In genomic region chr14:28504101-28505050, GRCm38 (mm10) we compare ENCODE assay signal across 8 mouse cellular contexts. TPM values are rescaled to one million over a fixed set of nuclear protein-coding genes. Genes with fewer than 3 reads are reported as not detected.
DNase-seq lines count a peak whose midpoint lies in the region; ATAC-seq lines count a peak whose summit lies in the region.

TSS of gene Wnt5a (plus strand) at chr14:28504750.

- H3K9me3 ChIP-seq in heart, embryonic 10.5 days: no peaks in the 10 kb centered on the region
- no peaks in the 10 kb centered on the region for H3K9me3 ChIP-seq in kidney, embryonic 15.5 days (replicated peaks)

- H3K4me2 ChIP-seq in kidney, embryonic 15.5 days: peak within 1 kb of the TSS; percentile 90

- peak; percentile 34 for DNase-seq in right cerebral cortex, postnatal 4 days
- DNase-seq in right cerebral cortex, postnatal 25 days: no peak
- peak; percentile 57 for DNase-seq in embryo, embryonic 11.5 days (ENCODE audit: low read depth, low spot score)
- peak; percentile 79 for DNase-seq in heart, embryonic 10.5 days (ENCODE audit: low spot score)
- DNase-seq in mesoderm, embryonic 11.5 days (ENCODE audit: low read depth, low spot score): peak; percentile 73
- no peak for DNase-seq in thymus, postnatal 10 days (ENCODE audit: low spot score in 2 of 2)

- H3K9ac ChIP-seq in kidney, embryonic 15.5 days: peak within 1 kb of the TSS; percentile 68

- WGBS in heart, embryonic 10.5 days: under 1% methylated on average over 53 of the region's 53 CpGs
- 1% methylated on average over 53 of the region's 53 CpGs for WGBS in kidney, embryonic 15.5 days

- H3K27me3 ChIP-seq in heart, embryonic 10.5 days (ENCODE audit: insufficient read depth, poor library complexity, severe bottlenecking): peaks cover 10% of the 10 kb centered on the region; the same call in 1 of the 2 replicates
- peaks cover 72% of the 10 kb centered on the region for H3K27me3 ChIP-seq in kidney, embryonic 15.5 days

- peaks cover 18% of the 10 kb centered on the region for H3K4me1 ChIP-seq in heart, embryonic 10.5 days
- H3K4me1 ChIP-seq in kidney, embryonic 15.5 days: peaks cover 48% of the 10 kb centered on the region

- H3K27ac ChIP-seq in heart, embryonic 10.5 days: peak within 1 kb of the TSS; percentile 96
- H3K27ac ChIP-seq in kidney, embryonic 15.5 days: peak within 1 kb of the TSS; percentile 92

- H3K36me3 ChIP-seq in heart, embryonic 10.5 days: no peaks in the 10 kb centered on the region
- no peaks in the 10 kb centered on the region for H3K36me3 ChIP-seq in kidney, embryonic 15.5 days

- peak within 1 kb of the TSS; percentile 87 for H3K4me3 ChIP-seq in heart, embryonic 10.5 days
- peak within 1 kb of the TSS; percentile 64 for H3K4me3 ChIP-seq in kidney, embryonic 15.5 days (replicated peaks)

- ATAC-seq in kidney, embryonic 15.5 days (replicated peaks; ENCODE audit: low FRiP score): peak; percentile 40; the same call in 1 of the 2 replicates
- no peak for ATAC-seq in CD4-positive, CD25-positive, alpha-beta regulatory T cell, adult 4 months

RNA-seq across cellular contexts. Expression of gene Wnt5a, which starts in this region (rescaled TPM):
- 34.9 and 43.7 TPM in 2 replicates for polyA plus RNA-seq in heart, embryonic 10.5 days (2016; fragmentation: Nextera tagmentation; extraction: Ambion mirVana)
- 23.3 and 26.4 TPM in 2 replicates for polyA plus RNA-seq in kidney, embryonic 15.5 days (2015; fragmentation: Nextera tagmentation; extraction: Ambion mirVana)
- not detected for polyA plus RNA-seq in CD4-positive, CD25-positive, alpha-beta regulatory T cell, adult 4 months (2017; shearing (Covaris generic))

Comparison
In these comparisons a context has a peak if more than half of its experiments do, and no peak if none do; other contexts are left out.
1. RNA of gene Wnt5a (polyA plus RNA-seq): 34.9 to 43.7 TPM in heart, embryonic 10.5 days and 23.3 to 26.4 TPM in kidney, embryonic 15.5 days; not detected in CD4-positive, CD25-positive, alpha-beta regulatory T cell, adult 4 months; every median in the first group is over 10 times any median in the second.
2. DNase-seq: peak in right cerebral cortex, postnatal 4 days (single experiment), embryo, embryonic 11.5 days (single experiment), heart, embryonic 10.5 days (single experiment) and mesoderm, embryonic 11.5 days (single experiment); none in right cerebral cortex, postnatal 25 days (single experiment) and thymus, postnatal 10 days (0 of 2).